Mouse (Mus musculus): ENCODE results near the gene Sytl1.

Sytl1 gene

DNA sequence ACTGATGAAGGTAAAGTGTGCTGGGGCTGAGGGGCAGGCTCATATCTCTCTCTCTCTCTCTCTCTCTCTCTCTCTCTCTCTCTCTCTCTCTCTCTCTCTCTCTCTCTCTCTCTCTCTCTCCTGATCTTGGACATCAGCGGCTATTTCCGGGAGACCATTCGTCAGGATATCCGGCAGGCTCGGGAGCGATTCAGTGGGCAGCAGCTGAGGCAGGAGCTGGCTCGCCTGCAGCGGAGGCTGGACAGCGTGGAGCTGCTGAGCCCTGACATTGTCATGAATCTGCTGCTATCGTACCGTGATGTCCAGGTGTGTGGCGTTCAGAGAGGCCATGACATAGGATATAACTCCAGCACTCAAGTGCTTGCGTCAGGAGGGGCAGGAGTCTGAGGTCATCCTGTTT lies 19.4 kb downstream of the Sytl1 start:
- DNase-seq = no peak

DNA sequence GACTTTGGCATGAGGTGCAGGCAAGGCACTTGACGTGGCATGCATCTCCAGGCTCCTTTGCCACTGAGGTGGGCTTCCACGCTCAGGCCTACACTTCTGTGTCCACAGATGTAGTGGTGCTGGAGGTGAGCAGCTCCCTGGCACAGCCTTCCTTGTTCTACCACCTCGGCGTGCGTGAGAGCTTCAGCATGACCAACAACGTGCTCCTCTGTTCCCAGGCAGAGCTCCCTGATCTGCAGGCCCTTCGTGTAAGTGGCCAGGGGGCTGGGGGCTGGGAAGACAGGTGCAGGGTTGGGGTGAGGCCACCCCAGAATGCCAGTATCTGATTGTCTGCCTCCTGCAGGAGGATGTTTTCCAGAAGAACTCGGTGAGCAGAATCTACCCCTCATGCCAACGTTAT lies 20.2 kb downstream of the Sytl1 start:
- DNase-seq = peak; percentile 94

DNA sequence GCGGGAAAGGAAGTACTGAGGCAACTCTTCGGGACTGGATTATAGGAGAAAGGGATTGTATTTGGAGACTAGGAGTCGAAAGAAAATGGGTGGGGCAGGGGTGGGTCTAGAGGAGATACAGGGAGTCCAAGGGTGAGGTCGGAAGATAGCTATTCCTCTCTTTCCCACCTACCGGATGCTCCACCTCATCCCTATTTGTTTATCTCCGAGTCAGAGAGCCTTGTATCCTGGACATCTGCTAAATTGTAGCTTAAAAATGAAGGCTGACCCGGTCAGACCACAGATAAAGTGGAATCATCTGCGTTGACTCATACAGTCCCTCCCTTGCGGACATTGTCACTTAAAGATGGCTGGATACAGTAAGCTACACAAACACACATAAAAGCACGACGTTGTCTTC lies 21.0 kb downstream of the Sytl1 start:
- no peak for DNase-seq

DNA sequence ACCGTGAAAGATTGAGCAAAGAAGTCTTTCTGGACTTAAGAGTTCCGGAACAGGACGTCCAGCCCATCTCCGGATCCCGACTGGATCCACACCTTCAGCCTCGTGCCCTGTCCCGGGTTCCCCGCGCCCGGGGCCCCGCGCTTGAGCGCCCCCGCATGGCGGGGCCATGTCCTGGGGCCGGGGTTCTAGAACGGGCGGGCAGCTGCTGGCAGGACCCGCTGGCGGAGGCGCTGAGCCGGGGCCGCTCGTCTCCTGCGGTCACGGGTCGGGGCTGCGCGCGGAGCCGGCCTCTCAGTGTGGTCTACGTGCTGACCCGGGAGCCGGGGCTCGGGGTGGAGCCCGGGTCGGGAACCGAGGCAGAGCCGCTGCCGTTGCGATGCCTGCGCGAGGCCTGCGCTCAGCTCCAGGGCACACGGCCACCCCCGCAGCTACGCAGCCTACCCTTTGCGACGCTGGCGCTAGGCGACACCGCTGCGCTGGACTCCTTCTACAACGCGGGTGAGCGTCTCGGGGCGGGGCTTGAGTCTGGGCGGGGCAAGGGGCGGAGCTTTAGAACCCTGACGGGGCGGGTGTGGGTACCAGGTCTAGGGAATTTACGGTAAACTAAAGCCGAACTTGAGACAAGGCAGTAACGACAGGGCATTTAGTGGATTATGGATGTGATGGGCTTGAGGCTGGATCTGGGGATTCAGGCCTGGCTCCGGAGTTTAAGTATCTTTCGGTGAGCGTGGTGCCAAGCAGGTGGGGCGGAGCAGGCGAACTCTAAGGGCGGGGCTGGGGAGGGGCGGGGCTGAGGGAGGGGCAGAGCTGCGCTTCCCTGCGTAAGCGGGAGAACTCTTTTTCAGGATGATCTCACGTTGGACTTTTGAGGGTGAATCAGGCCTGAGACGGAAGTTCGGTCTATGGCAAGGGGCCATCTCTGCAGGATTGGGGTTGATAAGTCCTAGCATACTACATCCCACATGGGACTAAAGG lies 21.7 kb downstream of the Sytl1 start:
- peak; percentile 99 for DNase-seq

DNA sequence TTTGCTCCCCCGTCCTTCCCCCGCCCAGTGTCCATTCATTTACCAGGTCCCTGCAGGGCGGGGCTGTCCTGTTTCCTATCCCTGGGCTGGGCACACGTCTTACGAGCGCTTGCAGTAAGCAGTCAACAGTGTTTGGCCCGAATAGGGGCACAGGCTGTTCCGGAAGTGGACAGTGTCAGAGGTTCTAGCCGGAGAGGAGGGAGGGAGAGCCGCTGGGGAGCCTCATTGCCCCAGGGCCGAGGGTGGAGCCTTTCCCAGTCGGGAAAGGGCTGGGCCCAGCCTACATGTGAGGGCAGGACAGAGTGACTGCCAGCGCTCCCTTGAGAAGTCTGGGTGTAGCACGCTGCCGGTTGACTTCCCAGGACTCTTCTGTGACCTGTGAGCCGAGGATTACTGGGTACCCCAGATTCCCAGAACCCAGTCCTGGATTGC lies 22.4 kb downstream of the Sytl1 start, which contains the start of gene Map3k6:
TSS of gene Map3k6 (plus strand) at position 329 of the 432 bp plus-strand sequence.
- DNase-seq = peak; percentile 100

DNA sequence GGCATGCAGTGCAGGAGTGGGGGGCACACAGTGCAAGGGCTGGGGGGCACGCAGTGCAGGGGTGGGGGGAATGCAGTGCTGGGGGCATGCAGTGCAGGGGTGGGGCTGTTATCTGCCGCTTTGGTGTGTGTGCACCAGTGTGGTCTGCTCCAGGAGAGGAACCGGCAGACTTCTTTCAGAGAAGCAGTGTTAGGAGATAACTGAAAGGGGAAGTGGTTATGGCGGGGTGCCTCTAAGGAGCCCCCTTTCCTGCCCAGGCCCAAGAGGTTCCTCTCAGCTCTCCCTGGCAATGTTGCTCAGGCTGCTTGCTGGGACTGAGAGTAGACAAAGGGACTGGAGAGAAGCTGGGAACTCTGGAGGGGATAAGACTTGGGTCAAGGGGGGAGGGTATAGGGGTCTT lies 25.0 kb downstream of the Sytl1 start:
- DNase-seq = peak; percentile 91

DNA sequence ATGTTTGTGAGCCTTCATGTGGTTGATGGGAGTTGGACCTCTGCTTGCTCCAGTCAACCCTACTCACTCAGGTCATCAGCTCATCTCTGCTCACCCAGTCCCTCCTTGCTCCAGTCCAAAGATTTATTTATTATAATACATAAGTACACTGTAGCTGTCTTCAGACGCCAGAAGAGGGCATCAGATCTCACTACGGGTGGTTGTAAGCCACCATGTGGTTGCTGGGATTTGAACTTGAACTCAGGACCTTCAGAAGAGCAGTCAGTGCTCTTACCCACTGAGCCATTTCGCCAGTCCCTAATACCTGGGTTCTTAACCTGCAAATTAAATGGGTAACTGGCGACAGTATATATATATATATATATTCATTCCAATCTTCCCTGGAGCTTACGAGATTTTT lies 27.5 kb downstream of the Sytl1 start:
- DNase-seq = peak; percentile 86

DNA sequence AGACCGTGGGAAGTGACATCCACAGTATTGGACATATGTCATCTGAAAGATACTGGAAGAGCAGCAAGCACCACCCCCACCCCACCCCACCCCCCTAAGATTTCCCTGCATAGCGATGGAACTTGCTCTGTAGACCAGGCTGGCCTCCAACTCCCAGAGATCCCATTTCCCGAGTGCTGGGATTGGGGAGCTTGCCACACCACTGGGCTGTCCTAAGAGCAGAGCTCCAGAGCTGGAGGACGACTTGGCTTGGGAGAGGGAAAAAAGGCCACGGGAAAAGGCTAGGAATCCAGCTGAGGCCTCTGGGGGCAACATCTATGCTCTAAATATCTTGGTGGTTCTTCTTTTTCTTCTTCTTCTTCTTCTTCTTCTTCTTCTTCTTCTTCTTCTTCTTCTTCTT lies 28.1 kb downstream of the Sytl1 start:
- peak; percentile 93 for DNase-seq

DNA sequence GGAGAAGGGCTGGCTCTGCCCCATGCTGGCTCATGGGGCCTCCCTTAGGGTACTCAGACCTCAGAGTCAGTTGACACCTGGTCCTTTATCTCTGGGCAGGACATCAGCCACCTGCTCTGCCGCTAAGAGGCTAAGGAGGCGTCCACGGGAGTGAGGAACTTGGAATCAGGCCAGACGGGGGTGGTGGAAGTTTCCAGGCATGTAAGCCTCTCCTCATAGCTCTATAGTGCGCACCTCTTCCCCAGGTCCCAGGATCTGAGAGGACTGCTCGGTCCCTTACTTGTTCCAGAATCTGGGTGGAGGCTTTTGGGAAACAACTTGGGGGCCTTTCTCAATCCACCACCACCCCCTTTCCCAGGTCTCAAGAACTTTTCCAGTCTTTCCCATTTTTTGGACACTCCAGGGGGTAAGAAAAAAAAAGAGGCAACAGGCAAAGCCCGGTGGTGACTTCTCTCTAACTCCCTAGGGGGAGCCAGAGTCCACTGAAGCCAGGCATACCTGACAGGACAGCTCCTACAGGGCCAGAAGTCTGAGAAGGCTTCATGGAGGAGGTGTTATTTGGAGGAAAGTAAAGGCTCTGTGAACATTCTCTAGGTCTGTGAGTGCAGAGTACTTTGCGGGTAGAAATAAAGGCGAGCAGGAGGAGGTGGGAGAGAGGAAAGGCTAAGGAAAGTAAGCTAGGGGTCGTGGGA lies 29.5 kb downstream of the Sytl1 start:
- DNase-seq = peak; percentile 93

DNA sequence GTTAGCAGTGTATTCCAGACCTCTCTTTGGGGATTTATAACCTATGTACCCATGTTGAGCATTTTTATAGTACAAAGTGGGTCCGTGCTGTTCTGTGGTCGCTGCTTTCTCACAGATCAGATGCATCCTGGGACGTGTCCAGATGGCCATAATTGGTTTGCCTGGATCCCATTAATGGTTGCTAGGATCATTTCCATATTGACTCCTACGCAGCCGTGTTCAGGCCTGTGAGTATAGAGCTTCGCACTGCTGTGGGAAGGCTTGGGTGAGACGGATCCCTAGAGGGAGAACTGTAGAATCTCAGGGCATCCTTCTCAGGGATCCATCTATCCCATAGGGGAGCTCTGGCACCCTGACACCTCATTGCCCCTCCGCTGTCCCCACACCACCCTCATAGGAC lies 33.3 kb downstream of the Sytl1 start:
- DNase-seq = peak; percentile 86

DNA sequence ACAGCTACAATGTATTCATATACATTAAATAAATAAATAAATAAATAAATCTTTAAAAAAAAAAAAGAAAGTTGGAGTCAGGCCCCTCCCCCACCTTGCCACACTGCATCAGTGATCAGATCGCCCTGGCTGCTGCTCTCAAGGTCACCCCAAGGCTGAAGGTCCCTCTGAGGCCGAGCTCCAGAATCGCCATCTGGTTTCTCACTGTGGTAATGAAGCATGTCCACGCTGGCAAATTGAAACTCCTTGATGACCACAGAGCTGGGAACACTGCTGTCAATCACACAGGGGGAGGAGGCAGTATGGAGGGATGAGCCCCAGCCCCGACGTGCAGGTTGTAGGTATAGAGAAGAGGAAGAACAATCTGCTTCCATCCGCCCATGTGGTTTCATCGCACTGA lies 35.3 kb downstream of the Sytl1 start:
- DNase-seq = peak; percentile 90

DNA sequence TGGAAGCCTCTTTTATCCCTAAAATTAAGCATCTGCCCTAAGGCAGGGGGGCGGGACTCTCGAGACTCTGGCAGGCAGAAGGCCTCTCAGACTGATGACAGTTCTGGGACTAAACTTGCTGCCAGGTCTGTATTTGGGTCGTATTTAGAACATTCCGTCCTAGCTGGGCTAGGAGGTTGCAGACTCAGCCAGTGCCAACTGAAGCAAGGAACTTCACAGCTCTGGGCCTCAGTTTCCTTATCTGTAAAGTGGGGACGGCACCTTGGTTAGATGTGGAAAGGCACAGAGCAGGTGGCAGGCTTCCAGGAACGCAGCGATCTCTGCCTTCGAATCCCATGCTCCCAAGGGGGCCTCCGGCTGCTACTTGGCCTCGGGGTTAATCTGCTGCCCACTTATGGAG lies 36.8 kb downstream of the Sytl1 start:
- DNase-seq = peak; percentile 97

DNA sequence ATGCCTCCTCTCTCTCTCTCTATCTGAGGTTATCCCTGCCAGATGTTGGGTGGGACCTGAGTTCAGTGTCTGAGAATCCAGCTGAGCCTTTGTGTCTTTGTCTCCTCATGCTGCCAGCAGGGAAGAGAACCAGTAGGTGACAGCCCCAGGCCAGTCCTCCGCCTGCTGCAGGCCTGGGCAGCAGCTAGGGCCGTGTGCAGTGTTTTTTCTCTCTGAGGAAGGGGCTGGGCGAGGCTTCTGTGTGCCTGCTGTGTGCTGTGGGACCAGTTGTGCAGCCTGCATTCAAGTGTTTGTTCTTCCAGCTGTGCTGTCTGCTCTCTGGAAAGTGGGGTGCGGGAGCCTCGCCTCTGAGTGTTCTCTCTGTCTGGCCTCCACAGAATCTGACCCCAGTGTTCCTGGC lies 39.0 kb downstream of the Sytl1 start:
- DNase-seq = no peak

DNA sequence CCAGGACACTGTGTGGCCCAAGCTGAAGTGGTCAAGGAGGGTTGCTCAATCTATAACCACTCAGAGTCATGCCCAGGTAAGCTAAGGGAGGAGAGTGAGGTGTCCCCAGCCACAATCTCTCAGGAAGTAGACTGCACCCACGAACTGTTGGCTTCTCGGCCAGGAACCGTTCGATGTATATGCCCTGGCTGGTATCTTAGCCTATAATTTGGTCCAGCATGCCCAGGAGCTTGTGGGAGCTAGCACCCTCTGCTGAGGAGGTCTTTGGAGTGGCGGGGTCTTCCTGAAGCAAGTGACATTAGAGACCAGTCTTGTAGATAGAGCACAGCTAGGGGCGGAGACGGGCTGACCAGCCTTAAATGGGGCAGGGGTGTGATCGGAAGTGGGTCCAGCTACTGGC lies 41.2 kb downstream of the Sytl1 start:
- peak; percentile 91 for DNase-seq

DNA sequence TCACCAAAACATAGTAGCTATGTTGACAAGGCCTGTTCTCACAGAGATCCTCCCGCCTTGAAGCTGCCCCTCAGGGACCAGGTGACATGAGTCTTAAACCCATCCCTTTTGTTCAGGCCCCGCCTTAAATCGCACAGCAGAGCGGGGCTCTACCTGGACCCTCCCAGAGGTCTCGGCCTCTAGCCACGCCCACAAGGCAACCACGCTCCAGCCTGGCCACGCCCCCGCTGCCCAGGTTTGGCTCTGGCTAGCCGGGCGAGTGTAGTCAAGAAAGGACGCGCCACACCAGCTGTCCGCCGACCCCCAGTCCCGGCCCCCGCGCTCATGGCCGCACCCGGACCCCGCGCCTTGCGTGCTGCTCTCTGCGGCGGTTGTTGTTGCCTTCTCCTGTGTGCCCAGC lies 42.3 kb downstream of the Sytl1 start:
- DNase-seq = peak; percentile 88

DNA sequence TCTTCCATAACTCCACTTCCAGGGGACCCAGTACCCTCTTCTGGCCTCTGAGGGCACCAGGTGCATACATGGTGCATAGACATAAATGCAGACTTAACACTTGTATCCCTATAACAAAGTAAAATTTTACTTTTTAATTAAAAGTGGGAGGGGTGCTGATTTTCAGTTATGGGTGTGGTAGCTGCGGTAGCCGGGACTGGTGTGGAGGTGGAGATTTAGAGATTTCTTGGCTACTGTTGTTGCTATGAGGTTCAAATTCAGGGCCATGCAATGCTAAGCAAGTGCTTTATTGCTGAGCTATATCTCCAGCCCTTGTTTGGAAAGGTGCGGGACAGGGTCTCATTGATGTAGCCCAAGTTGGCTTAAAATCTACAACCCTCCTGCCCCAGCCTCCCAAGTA lies 44.2 kb downstream of the Sytl1 start:
- no peak for DNase-seq

DNA sequence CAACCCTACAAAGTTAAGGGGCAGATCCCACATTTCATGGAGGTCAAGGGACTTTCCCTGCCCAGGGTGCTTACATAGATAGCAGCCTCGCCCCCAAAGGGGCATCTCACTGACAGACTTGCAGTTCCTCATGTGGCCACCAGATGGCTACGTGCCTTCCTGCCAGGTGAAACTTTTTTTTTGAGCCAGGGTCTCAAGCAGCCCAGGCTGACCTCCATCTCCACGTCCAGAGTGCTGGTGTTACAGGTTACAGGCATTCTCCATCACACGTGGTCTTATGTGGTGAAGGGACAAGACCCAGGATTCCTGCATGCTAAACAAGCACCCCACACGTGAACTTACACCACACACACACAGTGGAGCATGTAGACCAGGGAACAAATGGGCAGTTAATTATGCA lies 45.3 kb downstream of the Sytl1 start:
- peak; percentile 92 for DNase-seq

DNA sequence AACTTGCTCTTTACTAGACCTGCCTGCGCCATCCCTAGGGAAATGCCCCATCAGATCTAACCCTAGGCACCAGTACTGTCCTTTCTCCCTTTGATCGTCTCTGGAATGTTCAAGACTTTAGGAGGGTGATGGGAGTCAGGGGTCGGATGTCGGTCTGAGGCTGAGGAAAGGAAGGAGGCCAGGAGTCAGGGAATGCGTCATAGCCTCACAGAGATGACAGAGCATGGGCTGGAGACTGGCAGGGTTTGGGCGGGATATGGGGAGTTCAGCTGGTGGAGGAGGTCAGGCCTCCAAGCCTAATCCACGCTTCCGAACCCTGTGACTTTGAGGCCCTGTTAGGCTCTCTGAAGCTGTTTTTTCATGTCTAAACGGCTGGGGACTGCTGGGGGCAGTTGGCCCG lies 49.3 kb downstream of the Sytl1 start:
- DNase-seq = no peak

DNA sequence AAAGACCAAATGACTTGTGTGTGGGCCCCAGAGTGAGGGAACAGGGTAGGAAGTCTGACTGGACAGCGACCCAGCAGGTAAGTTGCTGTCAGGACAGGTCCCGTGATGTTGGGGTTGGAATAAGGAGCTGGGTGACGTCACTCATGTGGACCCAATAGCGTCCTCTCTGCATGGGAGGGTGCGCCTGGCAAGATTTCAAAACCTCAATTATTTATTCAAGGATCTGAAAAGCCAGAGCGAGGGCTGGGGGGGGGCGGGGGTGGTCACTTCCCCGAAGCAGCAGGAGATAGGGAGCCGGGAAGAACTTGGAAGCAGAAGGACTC lies 49.7 kb downstream of the Sytl1 start:
- no peak for DNase-seq

DNA sequence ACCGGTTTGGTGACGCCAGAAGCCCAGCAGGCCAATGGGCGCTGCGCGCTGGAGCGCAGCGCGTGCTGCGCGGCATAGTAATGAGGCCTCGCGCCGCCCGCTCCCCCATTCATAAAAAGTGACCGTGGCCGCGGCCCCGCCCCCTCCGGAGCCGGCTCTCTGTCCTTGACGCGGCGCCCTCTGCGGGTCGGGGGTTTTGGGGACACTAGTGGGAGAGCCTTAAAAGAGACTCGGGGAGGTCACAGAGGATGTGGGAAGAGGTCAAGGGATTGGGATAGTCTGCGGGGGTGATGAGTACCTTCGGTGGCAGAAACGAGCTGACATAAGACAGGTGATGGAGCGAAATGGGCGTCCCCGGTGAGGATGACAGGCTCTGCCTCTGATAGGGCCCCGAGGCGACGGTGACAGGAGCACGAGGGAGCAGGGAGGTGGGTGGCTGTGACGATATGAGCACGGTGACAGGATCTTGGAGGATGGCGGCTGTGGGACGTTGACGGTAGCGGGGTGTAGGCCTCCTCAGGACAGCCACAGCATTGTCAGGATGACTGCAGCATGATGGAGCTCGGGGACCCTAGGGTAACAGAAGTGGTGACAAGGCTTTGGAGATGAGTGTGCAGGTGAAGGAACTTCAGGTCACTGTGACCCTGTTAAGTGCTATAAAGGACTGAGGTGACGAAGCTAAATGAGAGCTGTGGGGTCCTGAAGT lies 50.2 kb downstream of the Sytl1 start:
- DNase-seq = peak; percentile 98

DNA sequence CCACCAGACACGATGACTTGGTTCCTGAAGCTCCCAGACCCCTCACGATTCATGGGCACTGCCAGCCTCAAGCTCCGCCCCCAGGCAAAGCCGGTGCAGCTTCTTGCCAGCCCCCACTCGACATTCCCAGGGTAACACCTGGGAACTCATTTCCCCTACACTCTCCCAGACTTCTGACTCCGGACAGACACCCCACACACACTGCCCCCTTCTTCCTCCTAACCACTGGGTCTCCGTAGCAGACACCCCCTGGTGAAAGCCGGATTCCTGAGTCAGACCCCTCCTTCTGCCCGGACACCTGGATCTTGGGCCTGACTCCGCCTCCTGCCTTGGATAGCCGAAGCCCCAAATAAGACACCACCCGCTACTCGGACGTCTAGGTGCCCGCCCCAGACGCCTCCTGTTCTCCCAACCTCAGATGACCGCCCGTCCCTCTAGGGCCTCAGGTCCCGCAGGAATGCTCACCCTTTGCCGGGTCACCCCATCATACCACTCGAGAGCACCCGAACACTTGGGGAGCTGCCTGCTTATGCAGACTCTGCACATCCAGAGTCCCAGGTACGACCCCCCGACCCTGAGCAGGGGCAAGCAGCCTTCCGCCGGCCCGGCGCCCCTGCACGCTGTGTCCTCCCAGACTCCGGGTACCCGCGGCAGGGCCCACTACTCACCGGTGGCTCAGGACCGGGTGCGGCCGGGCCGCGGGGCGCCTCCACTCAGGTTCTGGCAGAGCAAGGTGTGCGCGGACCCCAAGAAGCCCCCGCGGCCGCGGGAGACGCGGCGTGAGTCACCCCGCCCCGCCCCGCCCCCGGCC lies 51.0 kb downstream of the Sytl1 start, which contains the start of the genes Cd164l2 and Gpr3:
TSS of gene Cd164l2 (plus strand) at position 381 of the 811 bp plus-strand sequence.
TSS of gene Gpr3 (minus strand) at position 786 of the 811 bp plus-strand sequence.
- DNase-seq = peak; percentile 93

DNA sequence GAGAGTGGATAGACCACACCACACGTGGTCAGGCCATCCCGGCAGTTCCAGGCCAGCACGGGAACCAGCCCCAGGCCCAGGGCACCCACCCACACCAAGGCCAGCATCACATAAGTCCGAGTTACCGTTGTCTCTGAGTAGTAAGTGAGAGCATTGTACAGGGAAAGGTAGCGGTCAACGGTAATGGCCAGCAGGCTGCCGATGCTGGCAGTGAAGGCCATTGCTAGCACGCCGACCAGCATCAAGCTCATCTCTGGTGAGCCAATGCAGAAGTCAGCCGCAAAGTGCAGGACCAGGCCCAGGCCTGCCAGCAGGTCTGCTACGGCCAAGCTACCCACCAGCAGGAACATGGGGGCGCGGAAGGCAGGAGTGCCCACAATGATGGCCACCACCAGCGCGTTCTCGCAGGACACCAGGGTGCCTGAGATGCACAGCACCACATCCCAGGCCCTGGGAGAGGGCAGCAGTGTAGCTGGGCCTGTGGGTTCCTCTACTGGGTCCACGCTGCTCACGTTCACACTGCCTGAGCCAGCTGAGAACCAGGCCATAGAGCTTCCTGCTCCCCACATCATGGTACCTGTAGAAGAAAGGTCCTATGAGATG lies 52.0 kb downstream of the Sytl1 start:
- peak; percentile 92 for DNase-seq

Measured in heart, adult 11 months (tissue).